Mouse (Mus musculus) stomach, embryonic 15.5 days (tissue): ENCODE measurements around the gene Itk. TPM values are rescaled to one million over a fixed set of nuclear protein-coding genes. Genes with fewer than 3 reads are reported as not detected.

ENCODE experiments used
- ATAC-seq: fragments of 200-750 bp; cut with Nextera tagmentation; 2 replicates; pipeline ENCODE4 v1.8.0; 2017; ENCODE audit warnings: low read depth, moderate number of reproducible peaks, moderate TSS enrichment; ENCODE audit not compliant: insufficient read depth, low FRiP score
- H3K27ac ChIP-seq: fragments of 300-500 bp; sonication (generic); 2 replicates; pipeline ENCODE4 v1.5.1; 2015; ENCODE audit warnings: mild to moderate bottlenecking, inconsistent platforms
- H3K27me3 ChIP-seq: fragments of 300-500 bp; sonication (generic); replicated peaks from 2 replicates; pipeline ENCODE4 v1.6.1; 2015; ENCODE audit warnings: inconsistent platforms
- H3K36me3 ChIP-seq: fragments of 300-500 bp; sonication (generic); 2 replicates; pipeline ENCODE4 v1.6.1; 2015; ENCODE audit warnings: inconsistent platforms
- H3K4me1 ChIP-seq: fragments of 300-500 bp; sonication (generic); 2 replicates; pipeline ENCODE4 v1.6.1; 2015; ENCODE audit warnings: inconsistent platforms
- H3K4me2 ChIP-seq: fragments of 300-500 bp; sonication (generic); 2 replicates; pipeline ENCODE4 v1.6.1; 2015; ENCODE audit warnings: mild to moderate bottlenecking, inconsistent platforms
- H3K4me3 ChIP-seq: fragments of 300-500 bp; sonication (generic); replicated peaks from 2 replicates; pipeline ENCODE4 v1.5.1; 2015; ENCODE audit warnings: inconsistent platforms
- H3K9ac ChIP-seq: fragments of 300-500 bp; sonication (generic); 2 replicates; pipeline ENCODE4 v1.6.1; 2015; ENCODE audit warnings: inconsistent platforms
- H3K9me3 ChIP-seq: fragments of 300-500 bp; sonication (generic); 2 replicates; pipeline ENCODE4 v1.6.1; 2016; ENCODE audit warnings: inconsistent platforms
- WGBS: fragments of 180-500 bp; shearing (Covaris S2); methylation state at CpG from one replicate; pipeline ENCODE4 v1.1.7; 2015; 5-methylcytosine and 5-hydroxymethylcytosine counted together
- polyA plus RNA-seq: library from polyadenylated mRNA; unstranded; fragments of >200 nt; fragmentation: Nextera tagmentation; extraction: Ambion mirVana; gene quantifications from 2 replicates; pipeline ENCODE4 v1.2.1, GENCODE M21; 2015

The Itk gene
- polyA plus RNA-seq, 1 experiment from 2014 or later, result 0.26 TPM

GRCm38 (mm10) chr11:46406721-46407120 lies 17.4 kb upstream of the Itk start:
- 58% methylated on average over 10 of the region's 10 CpGs for WGBS
- ATAC-seq, result no peak
- Histone ChIP-seq H3K36me3 (no peaks in the 10 kb centered on the region), H3K27me3 (no peaks in the 10 kb centered on the region), H3K4me3 (no peak overlapping the region), H3K4me1 (no peaks in the 10 kb centered on the region), H3K27ac (no peak overlapping the region), H3K9me3 (no peaks in the 10 kb centered on the region), H3K4me2 (no peak overlapping the region), H3K9ac (no peak overlapping the region)

GRCm38 (mm10) chr11:46404986-46405385 lies 15.7 kb upstream of the Itk start:
- 83% methylated on average over 16 of the region's 16 CpGs for WGBS
- no peaks in the 10 kb centered on the region for H3K9me3 ChIP-seq
- H3K27ac ChIP-seq, result no peak overlapping the region
- H3K27me3 ChIP-seq, result no peaks in the 10 kb centered on the region
- H3K4me1 ChIP-seq, result no peaks in the 10 kb centered on the region
- no peak for ATAC-seq
- no peak overlapping the region for H3K4me2 ChIP-seq
- no peak overlapping the region for H3K9ac ChIP-seq
- no peak overlapping the region for H3K4me3 ChIP-seq
- H3K36me3 ChIP-seq, result no peaks in the 10 kb centered on the region

- H3K9ac ChIP-seq, result no peak overlapping the region
- no peak overlapping the region for H3K27ac ChIP-seq
- no peaks in the 10 kb centered on the region for H3K4me1 ChIP-seq
- H3K4me3 ChIP-seq, result no peak overlapping the region
- peak overlapping the region; percentile 34; the same call in 1 of the 2 replicates for H3K4me2 ChIP-seq
- ATAC-seq, result 0 out of 2 replicates have a peak, but pooled peaks have one; percentile 39
- H3K36me3 ChIP-seq, result no peaks in the 10 kb centered on the region
- H3K27me3 ChIP-seq, result no peaks in the 10 kb centered on the region
- H3K9me3 ChIP-seq, result no peaks in the 10 kb centered on the region
- 57% methylated on average over 12 of the region's 12 CpGs for WGBS
These were observed 12.2 kb upstream of the Itk start for GRCm38 (mm10) chr11:46401555-46401954.

DNA sequence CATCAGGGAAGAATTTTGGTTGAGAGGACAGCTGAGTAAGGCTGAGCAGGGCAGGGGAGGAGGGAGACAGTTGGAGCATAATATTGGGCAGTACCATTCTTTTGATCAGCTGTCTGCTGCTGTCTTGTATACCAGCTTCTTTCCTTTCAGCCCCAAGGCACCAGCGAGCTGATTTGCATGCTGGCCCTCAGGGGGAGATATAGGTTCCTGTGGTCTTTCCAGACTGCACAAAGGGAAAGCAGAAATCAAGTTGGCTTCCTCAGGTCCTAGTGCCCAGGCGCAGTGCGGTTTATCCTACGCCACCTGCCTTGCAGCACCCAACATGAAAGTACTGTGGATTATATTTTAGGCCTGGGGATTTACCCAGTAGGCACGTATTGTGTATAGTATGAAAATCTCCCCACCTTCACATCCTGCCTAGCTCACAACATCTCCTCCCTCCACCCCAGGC lies 9.6 kb upstream of the Itk start:
- ATAC-seq, result no peak
- Histone ChIP-seq H3K9ac (no peak overlapping the region), H3K27me3 (no peaks in the 10 kb centered on the region), H3K27ac (no peak overlapping the region), H3K4me1 (no peaks in the 10 kb centered on the region), H3K4me2 (no peak overlapping the region), H3K4me3 (no peak overlapping the region), H3K9me3 (no peaks in the 10 kb centered on the region), H3K36me3 (no peaks in the 10 kb centered on the region)
- WGBS, result 64% methylated on average over 5 of the region's 5 CpGs

DNA sequence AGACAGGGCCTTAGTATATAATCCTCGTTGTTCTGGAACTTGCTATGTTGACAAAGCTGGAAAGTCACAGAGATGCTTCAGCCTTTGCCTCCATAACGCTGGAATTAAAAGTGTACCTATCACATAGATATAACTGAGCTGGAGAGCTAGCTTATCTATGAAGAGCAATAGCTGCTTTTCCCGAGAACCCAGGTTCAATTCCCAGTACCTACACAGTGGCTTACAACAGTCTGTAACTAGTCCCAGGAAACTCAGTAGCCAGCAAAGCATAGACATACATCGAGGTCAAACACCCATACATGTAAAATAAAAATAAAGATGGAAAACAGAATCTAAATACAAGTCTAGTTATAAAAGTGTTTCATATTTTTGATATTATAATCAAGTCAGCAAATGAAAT lies 9.2 kb upstream of the Itk start:
- H3K4me3 ChIP-seq, result no peak overlapping the region
- no peaks in the 10 kb centered on the region for H3K9me3 ChIP-seq
- no peaks in the 10 kb centered on the region for H3K36me3 ChIP-seq
- H3K9ac ChIP-seq, result no peak overlapping the region
- WGBS, result 80% methylated on average over 4 of the region's 4 CpGs
- H3K27me3 ChIP-seq, result no peaks in the 10 kb centered on the region
- no peaks in the 10 kb centered on the region for H3K4me1 ChIP-seq
- ATAC-seq, result no peak
- H3K4me2 ChIP-seq, result no peak overlapping the region
- H3K27ac ChIP-seq, result no peak overlapping the region

GRCm38 (mm10) chr11:46397900-46398299 lies 8.6 kb upstream of the Itk start:
- H3K4me3 ChIP-seq, result no peak overlapping the region
- H3K9me3 ChIP-seq, result no peaks in the 10 kb centered on the region
- H3K9ac ChIP-seq, result no peak overlapping the region
- H3K4me1 ChIP-seq, result no peaks in the 10 kb centered on the region
- no peaks in the 10 kb centered on the region for H3K36me3 ChIP-seq
- 43% methylated on average over 2 of the region's 2 CpGs for WGBS
- H3K27me3 ChIP-seq, result no peaks in the 10 kb centered on the region
- H3K27ac ChIP-seq, result no peak overlapping the region
- H3K4me2 ChIP-seq, result no peak overlapping the region
- no peak for ATAC-seq

DNA sequence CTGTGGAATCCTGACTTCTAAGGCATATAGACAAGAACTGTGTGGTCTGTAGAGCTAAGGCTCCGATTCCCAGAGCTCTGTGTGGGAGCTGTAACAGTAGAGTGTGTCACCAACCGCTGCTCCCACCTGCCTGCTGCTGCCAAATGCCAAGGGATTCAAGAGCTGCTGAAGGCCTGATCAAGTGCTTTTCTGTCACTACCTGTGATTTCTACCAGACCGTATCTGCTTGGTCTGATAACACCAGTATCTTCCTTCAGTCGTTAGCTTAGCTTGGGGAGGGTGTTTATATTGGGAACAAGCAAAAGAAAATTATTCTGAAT lies 7.5 kb upstream of the Itk start:
- Histone ChIP-seq H3K4me3 (no peak overlapping the region), H3K9ac (no peak overlapping the region), H3K9me3 (no peaks in the 10 kb centered on the region), H3K4me1 (no peaks in the 10 kb centered on the region), H3K27me3 (no peaks in the 10 kb centered on the region), H3K4me2 (no peak overlapping the region), H3K27ac (no peak overlapping the region), H3K36me3 (no peaks in the 10 kb centered on the region)
- ATAC-seq, result no peak
- 72% methylated on average over 4 of the region's 4 CpGs for WGBS

GRCm38 (mm10) chr11:46396167-46396859 lies 7.0 kb upstream of the Itk start, which contains the start of gene Fam71b:
Gene Fam71b (plus strand): TSS chr11:46396559.
- Histone ChIP-seq H3K4me2 (no peak within 1 kb of the TSS), H3K27me3 (no peaks in the 10 kb centered on the region), H3K36me3 (no peaks in the 10 kb centered on the region), H3K27ac (no peak within 1 kb of the TSS), H3K9me3 (no peaks in the 10 kb centered on the region), H3K4me3 (no peak within 1 kb of the TSS), H3K4me1 (no peaks in the 10 kb centered on the region), H3K9ac (no peak within 1 kb of the TSS)
- WGBS, result 72% methylated on average over 13 of the region's 13 CpGs
- ATAC-seq, result no peak

- no peak overlapping the region for H3K27ac ChIP-seq
- H3K4me3 ChIP-seq, result no peak overlapping the region
- H3K36me3 ChIP-seq, result no peaks in the 10 kb centered on the region
- H3K27me3 ChIP-seq, result no peaks in the 10 kb centered on the region
- no peak for ATAC-seq
- H3K4me2 ChIP-seq, result no peak overlapping the region
- no peaks in the 10 kb centered on the region for H3K4me1 ChIP-seq
- 87% methylated on average over 2 of the region's 2 CpGs for WGBS
- no peaks in the 10 kb centered on the region for H3K9me3 ChIP-seq
- no peak overlapping the region for H3K9ac ChIP-seq
These were observed 6.4 kb upstream of the Itk start for GRCm38 (mm10) chr11:46395698-46396097.

GRCm38 (mm10) chr11:46395088-46395487 lies 5.8 kb upstream of the Itk start:
- no peaks in the 10 kb centered on the region for H3K9me3 ChIP-seq
- ATAC-seq, result no peak
- H3K27me3 ChIP-seq, result no peaks in the 10 kb centered on the region
- no peak overlapping the region for H3K27ac ChIP-seq
- no peak overlapping the region for H3K4me3 ChIP-seq
- 74% methylated on average over 2 of the region's 2 CpGs for WGBS
- H3K9ac ChIP-seq, result no peak overlapping the region
- H3K36me3 ChIP-seq, result no peaks in the 10 kb centered on the region
- H3K4me2 ChIP-seq, result no peak overlapping the region
- no peaks in the 10 kb centered on the region for H3K4me1 ChIP-seq

DNA sequence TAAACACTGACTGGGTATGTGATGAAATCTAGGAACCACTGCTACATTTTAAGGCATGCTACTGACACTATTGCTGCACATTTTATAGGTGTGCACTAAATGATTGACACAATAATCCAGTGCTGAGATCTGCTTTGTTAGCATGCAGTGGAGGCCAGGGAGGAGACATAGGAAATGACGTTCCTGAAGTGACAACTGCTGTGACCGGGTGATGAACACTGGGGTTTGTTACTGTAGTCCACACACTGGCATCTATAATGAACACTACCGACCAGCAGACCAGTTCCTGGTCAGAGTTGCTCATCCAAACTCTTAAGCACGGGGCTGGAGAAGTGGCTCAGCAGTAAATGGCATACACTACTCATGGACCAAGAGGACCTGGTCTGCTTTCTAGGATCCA lies 4.1 kb upstream of the Itk start:
- Histone ChIP-seq H3K36me3 (no peaks in the 10 kb centered on the region), H3K4me3 (no peak overlapping the region), H3K9ac (no peak overlapping the region), H3K4me1 (no peaks in the 10 kb centered on the region), H3K27me3 (no peaks in the 10 kb centered on the region), H3K9me3 (no peaks in the 10 kb centered on the region), H3K4me2 (no peak overlapping the region), H3K27ac (no peak overlapping the region)
- WGBS, result 80% methylated on average over 4 of the region's 4 CpGs
- ATAC-seq, result no peak

DNA sequence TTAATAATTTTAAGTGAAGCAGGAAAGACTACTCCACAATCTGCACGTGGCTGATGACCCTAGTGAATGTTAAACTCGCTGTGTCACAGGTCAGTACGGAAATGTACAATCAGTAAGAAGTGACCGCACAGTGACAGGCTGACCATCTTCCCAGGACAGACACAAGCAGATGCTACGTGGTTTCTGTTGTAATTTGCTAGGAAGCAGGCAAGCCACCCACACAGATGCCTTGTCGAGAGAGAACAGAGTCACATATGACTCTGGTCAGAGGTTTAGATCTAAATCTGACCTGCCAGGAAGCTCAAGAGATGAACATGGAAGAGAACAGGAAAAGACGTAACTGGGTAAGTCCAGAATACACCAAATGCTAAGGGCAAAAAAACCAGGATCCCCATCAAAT lies 3.6 kb upstream of the Itk start:
- 69% methylated on average over 7 of the region's 7 CpGs for WGBS
- Histone ChIP-seq H3K4me1 (no peaks in the 10 kb centered on the region), H3K36me3 (no peaks in the 10 kb centered on the region), H3K4me2 (no peak overlapping the region), H3K9me3 (no peaks in the 10 kb centered on the region), H3K27me3 (no peaks in the 10 kb centered on the region), H3K27ac (no peak overlapping the region), H3K4me3 (no peak overlapping the region), H3K9ac (no peak overlapping the region)
- no peak for ATAC-seq

DNA sequence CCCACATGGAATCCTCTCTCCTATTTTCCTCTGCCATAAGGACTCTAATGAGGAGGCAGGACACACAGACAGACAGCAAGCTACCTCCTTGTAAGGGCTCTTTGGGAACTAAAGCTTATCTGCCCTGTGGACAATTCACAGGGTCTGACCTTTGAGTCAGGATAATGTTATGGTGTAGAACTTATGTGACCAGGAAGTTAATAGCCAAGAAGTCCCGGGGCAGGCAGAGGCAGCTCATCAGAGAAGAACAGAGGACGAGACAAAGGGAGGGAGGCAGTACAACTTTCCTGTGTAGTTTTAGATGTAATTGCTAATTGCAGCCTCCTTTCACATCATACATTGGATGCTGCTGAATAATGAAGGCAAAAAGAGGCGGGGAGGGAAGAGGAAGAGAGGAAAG lies 1.3 kb upstream of the Itk start:
- Histone ChIP-seq H3K27ac (no peak overlapping the region), H3K4me3 (no peak overlapping the region), H3K36me3 (no peaks in the 10 kb centered on the region), H3K27me3 (no peaks in the 10 kb centered on the region), H3K4me1 (no peaks in the 10 kb centered on the region), H3K4me2 (no peak overlapping the region), H3K9me3 (no peaks in the 10 kb centered on the region), H3K9ac (no peak overlapping the region)
- 62% methylated on average over 3 of the region's 3 CpGs for WGBS
- no peak for ATAC-seq
